Mouse (Mus musculus): ENCODE measurements at regions not wholly inside any gene's neighbourhood (a gene's known extent, or its start where the extent isn't known, plus 50 kb on each side); places are given as distances from the start of the nearest gene placed in this dataset.
"Not testable (repeated sequence)": the region's sequence is repeated elsewhere in the genome, so short reads cannot be mapped to it uniquely, and the experiment has no call there.

GRCm38 (mm10) chr13:111914348-111914913 lies 105.6 kb upstream of the Map3k1 start:
- Histone ChIP-seq H3K27me3 (ENCODE audit: insufficient read depth, poor library complexity, severe bottlenecking) (no peaks in the 10 kb centered on the region), H3K4me3 (no peak overlapping the region), H3K4me1 (replicated peaks) (peaks cover 6% of the 10 kb centered on the region), H3K27ac (no peak overlapping the region), H3K36me3 (no peaks in the 10 kb centered on the region), H3K9me3 (no peaks in the 10 kb centered on the region)
- WGBS: 63% methylated on average over 5 of the region's 5 CpGs
- DNase-seq (ENCODE audit: low spot score): no peak

DNA sequence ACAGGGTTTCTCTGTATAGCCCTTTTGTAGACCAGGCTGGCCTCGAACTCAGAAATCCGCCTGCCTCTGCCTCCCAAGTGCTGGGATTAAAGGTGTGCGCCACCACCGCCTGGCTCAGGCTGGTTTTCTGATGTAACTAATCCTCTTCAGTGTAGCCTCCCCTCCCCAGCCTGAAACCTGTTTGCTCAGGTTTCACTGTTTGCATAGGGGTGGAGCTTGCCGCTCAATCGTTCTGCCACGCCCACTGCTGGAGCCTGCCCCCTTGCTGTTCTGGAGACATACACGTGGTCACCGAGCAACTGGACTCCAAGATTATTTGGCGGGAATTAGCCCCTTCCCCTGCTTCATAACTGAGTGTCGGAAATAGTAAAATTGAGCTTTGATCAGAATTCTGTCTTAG lies 110.6 kb upstream of the Map3k1 start:
- 79% methylated on average over 11 of the region's 11 CpGs for WGBS

DNA sequence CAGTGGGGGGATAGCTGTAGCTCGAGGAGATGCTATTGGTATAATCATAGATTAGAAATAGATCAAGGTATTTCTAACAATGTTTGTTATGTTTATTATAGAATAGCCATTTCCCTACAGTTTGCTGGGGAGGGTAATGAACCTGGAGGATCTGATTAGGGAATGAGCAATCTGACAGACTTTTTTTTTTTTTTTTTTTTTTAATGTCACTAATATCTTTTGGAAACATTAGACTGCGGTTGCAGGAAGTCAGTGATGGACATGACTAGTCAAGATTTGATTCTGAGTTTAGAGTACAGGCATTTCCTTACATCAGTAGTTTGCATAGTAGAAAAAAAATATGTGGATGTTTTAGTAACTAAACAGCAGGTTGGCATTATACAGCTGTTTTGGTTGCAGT lies 111.7 kb upstream of the Map3k1 start:
- no peak overlapping the region for H3K27ac ChIP-seq
- H3K4me1 ChIP-seq (replicated peaks): no peaks in the 10 kb centered on the region
- peaks cover 17% of the 10 kb centered on the region for H3K9me3 ChIP-seq
- H3K27me3 ChIP-seq (ENCODE audit: insufficient read depth, poor library complexity, severe bottlenecking): no peaks in the 10 kb centered on the region
- 92% methylated on average over 2 of the region's 2 CpGs for WGBS
- no peaks in the 10 kb centered on the region for H3K36me3 ChIP-seq
- H3K4me3 ChIP-seq: no peak overlapping the region
- no peak for DNase-seq (ENCODE audit: low spot score)

More for the DNA sequence above, 110.6 kb upstream of the Map3k1 start:
- H3K4me1 ChIP-seq (replicated peaks); H3K4me3 ChIP-seq; H3K36me3 ChIP-seq; H3K27ac ChIP-seq; H3K27me3 ChIP-seq (ENCODE audit: insufficient read depth, poor library complexity, severe bottlenecking); DNase-seq (ENCODE audit: low spot score): not testable (repeated sequence)
- peaks cover 17% of the 10 kb centered on the region for H3K9me3 ChIP-seq

- no peaks in the 10 kb centered on the region for H3K36me3 ChIP-seq
- no peak for DNase-seq (ENCODE audit: low spot score)
- no peak overlapping the region for H3K4me3 ChIP-seq
- WGBS: 90% methylated on average over 5 of the region's 5 CpGs
- no peaks in the 10 kb centered on the region for H3K27me3 ChIP-seq (ENCODE audit: insufficient read depth, poor library complexity, severe bottlenecking)
- peaks cover 17% of the 10 kb centered on the region for H3K9me3 ChIP-seq
- H3K4me1 ChIP-seq (replicated peaks): no peaks in the 10 kb centered on the region
- no peak overlapping the region for H3K27ac ChIP-seq
These were observed 112.6 kb upstream of the Map3k1 start for GRCm38 (mm10) chr13:111921142-111922035.

DNA sequence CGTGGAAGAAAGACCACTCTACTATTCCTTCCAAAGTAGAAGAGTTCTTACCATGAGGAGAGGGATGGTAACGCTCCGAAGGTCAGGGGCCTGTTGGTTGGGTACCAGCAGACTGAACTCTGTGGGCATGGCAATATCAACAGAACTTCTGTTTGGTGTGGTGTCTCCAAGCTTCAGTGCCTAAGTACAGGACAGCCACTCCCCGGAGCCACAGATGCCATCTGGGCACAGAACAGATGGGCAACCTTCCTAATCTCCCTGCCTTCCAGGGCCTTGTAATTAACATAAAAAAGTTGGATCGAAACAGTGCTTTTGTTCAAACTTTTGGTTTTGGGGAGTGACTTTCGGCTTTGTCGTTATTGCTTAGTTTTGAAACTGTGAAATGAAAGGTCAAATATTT lies 116.6 kb upstream of the Map3k1 start:
- DNase-seq (ENCODE audit: low spot score): no peak
- H3K4me3 ChIP-seq: no peak overlapping the region
- no peaks in the 10 kb centered on the region for H3K36me3 ChIP-seq
- peaks cover 17% of the 10 kb centered on the region for H3K9me3 ChIP-seq
- WGBS: 96% methylated on average over 7 of the region's 7 CpGs
- no peak overlapping the region for H3K27ac ChIP-seq
- H3K27me3 ChIP-seq (ENCODE audit: insufficient read depth, poor library complexity, severe bottlenecking): no peaks in the 10 kb centered on the region
- H3K4me1 ChIP-seq (replicated peaks): 0 out of 2 replicates have a peak, but pooled peaks cover 3% of the 10 kb centered on the region

GRCm38 (mm10) chr13:111926801-111927200 lies 118.0 kb upstream of the Map3k1 start:
- Histone ChIP-seq H3K9me3 (peaks cover 12% of the 10 kb centered on the region), H3K4me3 (no peak overlapping the region), H3K36me3 (no peaks in the 10 kb centered on the region), H3K27ac (no peak overlapping the region), H3K4me1 (replicated peaks) (0 out of 2 replicates have a peak, but pooled peaks cover 3% of the 10 kb centered on the region), H3K27me3 (ENCODE audit: insufficient read depth, poor library complexity, severe bottlenecking) (no peaks in the 10 kb centered on the region)
- WGBS: 88% methylated on average over 8 of the region's 8 CpGs
- no peak for DNase-seq (ENCODE audit: low spot score)

GRCm38 (mm10) chr13:111927489-111927888 lies 118.7 kb upstream of the Map3k1 start:
- no peaks in the 10 kb centered on the region for H3K27me3 ChIP-seq (ENCODE audit: insufficient read depth, poor library complexity, severe bottlenecking)
- no peak for DNase-seq (ENCODE audit: low spot score)
- no peak overlapping the region for H3K4me3 ChIP-seq
- H3K4me1 ChIP-seq (replicated peaks): 0 out of 2 replicates have a peak, but pooled peaks cover 3% of the 10 kb centered on the region
- WGBS: 70% methylated on average over 3 of the region's 3 CpGs
- H3K36me3 ChIP-seq: no peaks in the 10 kb centered on the region
- peaks cover 5% of the 10 kb centered on the region for H3K9me3 ChIP-seq
- no peak overlapping the region for H3K27ac ChIP-seq

GRCm38 (mm10) chr13:111928636-111929544 lies 120.1 kb upstream of the Map3k1 start:
- WGBS: 89% methylated on average over 9 of the region's 9 CpGs
- no peaks in the 10 kb centered on the region for H3K36me3 ChIP-seq

DNA sequence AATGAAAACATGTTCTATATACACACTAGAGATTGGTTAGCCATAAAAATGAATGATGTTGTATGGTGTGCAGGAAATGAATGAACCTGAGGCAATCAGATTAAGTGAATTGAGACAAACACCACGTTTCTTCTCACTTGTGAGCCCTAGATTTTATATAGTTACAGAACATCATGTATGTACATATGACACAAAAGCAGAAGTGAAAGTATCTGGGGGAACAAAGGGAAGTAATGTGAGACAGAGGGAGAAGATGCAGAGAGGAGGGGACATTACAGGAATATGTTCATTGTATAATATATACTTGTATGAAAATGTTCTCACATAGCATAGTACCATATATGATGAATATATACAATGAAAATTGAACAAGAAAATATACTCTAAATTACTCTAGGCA lies 121.1 kb upstream of the Map3k1 start:
- H3K4me3 ChIP-seq: no peak overlapping the region
- H3K36me3 ChIP-seq: no peaks in the 10 kb centered on the region
- H3K9me3 ChIP-seq: no peaks in the 10 kb centered on the region
- no peaks in the 10 kb centered on the region for H3K27me3 ChIP-seq (ENCODE audit: insufficient read depth, poor library complexity, severe bottlenecking)
- DNase-seq (ENCODE audit: low spot score): no peak
- 0 out of 2 replicates have a peak, but pooled peaks cover 3% of the 10 kb centered on the region for H3K4me1 ChIP-seq (replicated peaks)
- H3K27ac ChIP-seq: no peak overlapping the region
- 89% methylated on average over 1 of the region's 1 CpGs for WGBS

More at GRCm38 (mm10) chr13:111928636-111929544, 120.1 kb upstream of the Map3k1 start:
- Histone ChIP-seq H3K4me1 (replicated peaks) (0 out of 2 replicates have a peak, but pooled peaks cover 3% of the 10 kb centered on the region), H3K9me3 (no peaks in the 10 kb centered on the region), H3K27me3 (ENCODE audit: insufficient read depth, poor library complexity, severe bottlenecking) (no peaks in the 10 kb centered on the region), H3K4me3 (no peak overlapping the region), H3K27ac (no peak overlapping the region)
- DNase-seq (ENCODE audit: low spot score): no peak

- Histone ChIP-seq H3K27me3 (ENCODE audit: insufficient read depth, poor library complexity, severe bottlenecking) (no peaks in the 10 kb centered on the region), H3K27ac (no peak overlapping the region), H3K4me3 (no peak overlapping the region), H3K36me3 (no peaks in the 10 kb centered on the region), H3K4me1 (replicated peaks) (peaks cover 9% of the 10 kb centered on the region), H3K9me3 (no peaks in the 10 kb centered on the region)
- WGBS: 86% methylated on average over 3 of the region's 3 CpGs
- no peak for DNase-seq (ENCODE audit: low spot score)
These were observed 123.7 kb upstream of the Map3k1 start for GRCm38 (mm10) chr13:111932464-111932863.

DNA sequence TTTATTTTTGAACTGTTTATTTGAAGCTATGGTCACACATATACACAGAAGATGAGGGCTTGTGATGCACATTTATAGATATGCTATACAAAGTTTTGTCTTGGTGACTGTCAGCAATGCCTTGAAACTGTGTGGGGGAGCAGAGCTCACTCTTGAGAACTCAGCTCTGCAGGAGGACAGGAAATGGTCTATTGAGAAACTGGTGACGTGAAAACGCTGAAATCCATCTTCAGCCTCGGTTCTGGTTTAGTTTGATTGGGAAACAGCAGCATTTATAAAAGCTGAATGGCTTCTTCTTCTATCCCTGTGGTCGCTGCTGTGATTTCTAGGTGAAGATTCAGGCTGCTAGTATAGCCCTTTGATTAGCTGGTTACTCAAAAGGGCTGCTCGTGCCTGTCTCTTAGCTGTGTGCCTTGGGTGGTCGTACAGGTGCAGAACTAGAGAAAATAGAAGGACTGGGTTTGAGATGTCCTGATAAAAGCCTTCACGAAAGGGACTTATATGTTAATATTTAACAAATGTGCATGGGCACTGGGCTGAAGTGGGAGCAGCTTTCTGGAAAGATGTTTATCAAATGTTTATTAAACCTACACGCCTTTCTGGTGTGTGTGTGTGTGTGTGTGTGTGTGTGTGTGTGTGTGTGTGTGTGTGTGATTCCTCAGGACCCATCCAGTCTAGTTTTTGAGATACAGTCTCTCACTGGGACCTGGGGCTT lies 124.9 kb upstream of the Map3k1 start:
- peaks cover 9% of the 10 kb centered on the region for H3K4me1 ChIP-seq (replicated peaks)
- no peaks in the 10 kb centered on the region for H3K9me3 ChIP-seq
- no peaks in the 10 kb centered on the region for H3K27me3 ChIP-seq (ENCODE audit: insufficient read depth, poor library complexity, severe bottlenecking)
- DNase-seq (ENCODE audit: low spot score): no peak
- WGBS: 85% methylated on average over 8 of the region's 8 CpGs
- H3K4me3 ChIP-seq: no peak overlapping the region
- no peaks in the 10 kb centered on the region for H3K36me3 ChIP-seq
- no peak overlapping the region for H3K27ac ChIP-seq

DNA sequence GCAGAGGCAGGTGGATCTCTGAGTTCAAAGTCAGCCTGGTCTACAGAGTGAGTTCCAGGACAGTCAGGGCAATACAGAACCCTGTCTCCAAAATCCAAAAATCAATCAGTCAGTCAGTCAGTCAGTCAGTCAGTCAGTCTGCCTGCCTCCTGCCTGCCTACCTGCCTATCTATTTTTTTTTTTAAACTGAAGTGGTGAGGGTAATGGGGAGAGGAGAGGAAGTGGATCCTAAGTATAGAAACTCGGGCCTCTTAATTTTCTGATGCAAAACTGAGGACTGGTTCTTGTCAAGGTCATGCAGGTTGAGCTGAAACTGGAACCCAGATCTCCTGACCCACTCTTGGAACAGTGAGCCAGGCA lies 126.9 kb upstream of the Map3k1 start:
- Histone ChIP-seq H3K4me1 (replicated peaks) (peaks cover 9% of the 10 kb centered on the region), H3K9me3 (no peaks in the 10 kb centered on the region), H3K27ac (peak overlapping the region; percentile 62; the same call in 1 of the 2 replicates), H3K4me3 (no peak overlapping the region), H3K27me3 (ENCODE audit: insufficient read depth, poor library complexity, severe bottlenecking) (no peaks in the 10 kb centered on the region), H3K36me3 (no peaks in the 10 kb centered on the region)
- WGBS: 89% methylated on average over 1 of the region's 1 CpGs
- no peak for DNase-seq (ENCODE audit: low spot score)
